Mouse (Mus musculus): Measurements from ENCODE around the gene Tmod1.

The Tmod1 gene

GRCm38 (mm10) chr4:46094916-46095825 lies 56.4 kb downstream of the Tmod1 start:
- DNase-seq: no peak

- no peak for DNase-seq
These were observed 57.1 kb downstream of the Tmod1 start for GRCm38 (mm10) chr4:46095826-46096159.

- no peak for DNase-seq
These were observed 57.8 kb downstream of the Tmod1 start for GRCm38 (mm10) chr4:46096546-46096945.

- DNase-seq: no peak
These were observed 58.9 kb downstream of the Tmod1 start for GRCm38 (mm10) chr4:46097591-46097990.

GRCm38 (mm10) chr4:46099132-46099531 lies 60.4 kb downstream of the Tmod1 start:
- DNase-seq: no peak

- DNase-seq: no peak
These were observed 61.8 kb downstream of the Tmod1 start for GRCm38 (mm10) chr4:46100539-46100938.

GRCm38 (mm10) chr4:46101211-46101711 lies 62.5 kb downstream of the Tmod1 start:
- no peak for DNase-seq

GRCm38 (mm10) chr4:46102078-46102769 lies 63.5 kb downstream of the Tmod1 start:
- DNase-seq: no peak

GRCm38 (mm10) chr4:46110084-46110483 lies 71.3 kb downstream of the Tmod1 start:
- DNase-seq: no peak

GRCm38 (mm10) chr4:46111361-46111760 lies 72.6 kb downstream of the Tmod1 start:
- no peak for DNase-seq

GRCm38 (mm10) chr4:46115308-46115707 lies 76.6 kb downstream of the Tmod1 start:
- DNase-seq: no peak

GRCm38 (mm10) chr4:46116544-46117175 lies 77.9 kb downstream of the Tmod1 start:
- peak; percentile 6 for DNase-seq

- DNase-seq: no peak
These were observed 78.8 kb downstream of the Tmod1 start for GRCm38 (mm10) chr4:46117536-46117935.

- no peak for DNase-seq
These were observed 80.9 kb downstream of the Tmod1 start for GRCm38 (mm10) chr4:46119514-46120094.

GRCm38 (mm10) chr4:46120767-46121166 lies 82.0 kb downstream of the Tmod1 start:
- no peak for DNase-seq

- no peak for DNase-seq
These were observed 84.6 kb downstream of the Tmod1 start for GRCm38 (mm10) chr4:46123358-46123757.

- peak; percentile 69 for DNase-seq
These were observed 87.8 kb downstream of the Tmod1 start for GRCm38 (mm10) chr4:46126541-46126940.

GRCm38 (mm10) chr4:46129311-46130004 lies 90.7 kb downstream of the Tmod1 start:
- peak; percentile 30 for DNase-seq

- peak; percentile 74 for DNase-seq
These were observed 91.5 kb downstream of the Tmod1 start for GRCm38 (mm10) chr4:46130221-46130620.

- no peak for DNase-seq
These were observed 93.1 kb downstream of the Tmod1 start for GRCm38 (mm10) chr4:46131791-46132190.

- DNase-seq: no peak
These were observed 99.0 kb downstream of the Tmod1 start for GRCm38 (mm10) chr4:46137629-46138286.

All from kidney, adult 18-20 months (tissue).